Mouse (Mus musculus) bone marrow, adult 2 months (tissue): ENCODE data around the gene Catsper3.

Experiments used
- CTCF ChIP-seq: fragments of 200-500 bp; IDR thresholded peaks from 2 replicates; pipeline ENCODE4 v1.5.1; 2011; ENCODE audit warnings: low read length, control low read depth; ENCODE audit not compliant: control insufficient read depth, insufficient read depth
- POLR2A ChIP-seq: fragments of 200-500 bp; IDR thresholded peaks from 2 replicates; pipeline ENCODE4 v1.6.1; 2011; ENCODE audit warnings: low read depth, mild to moderate bottlenecking, control low read depth, low read length, borderline replicate concordance; ENCODE audit not compliant: control insufficient read depth

- TF ChIP-seq CTCF, result no peak
- TF ChIP-seq POLR2A, result no peak
Observed at GRCm38 (mm10) chr13:55754380-55754779, 30.0 kb upstream of the Catsper3 start.
